Mouse (Mus musculus) T-helper 17 cell (primary cell): ENCODE measurements around the gene Myo16.

Experiments
- in situ Hi-C, 2 experiments: fragments of 300-600 bp; cut with MboI, MseI; formaldehyde crosslinking; loops; 1 replicate in 1 of 2; 2 replicates in 1 of 2; pipeline ENCODE4 v1.15.1; 2025; ENCODE audit warnings: high pct_unique_total_duplicates in 2 of 2

Gene Myo16

DNA sequence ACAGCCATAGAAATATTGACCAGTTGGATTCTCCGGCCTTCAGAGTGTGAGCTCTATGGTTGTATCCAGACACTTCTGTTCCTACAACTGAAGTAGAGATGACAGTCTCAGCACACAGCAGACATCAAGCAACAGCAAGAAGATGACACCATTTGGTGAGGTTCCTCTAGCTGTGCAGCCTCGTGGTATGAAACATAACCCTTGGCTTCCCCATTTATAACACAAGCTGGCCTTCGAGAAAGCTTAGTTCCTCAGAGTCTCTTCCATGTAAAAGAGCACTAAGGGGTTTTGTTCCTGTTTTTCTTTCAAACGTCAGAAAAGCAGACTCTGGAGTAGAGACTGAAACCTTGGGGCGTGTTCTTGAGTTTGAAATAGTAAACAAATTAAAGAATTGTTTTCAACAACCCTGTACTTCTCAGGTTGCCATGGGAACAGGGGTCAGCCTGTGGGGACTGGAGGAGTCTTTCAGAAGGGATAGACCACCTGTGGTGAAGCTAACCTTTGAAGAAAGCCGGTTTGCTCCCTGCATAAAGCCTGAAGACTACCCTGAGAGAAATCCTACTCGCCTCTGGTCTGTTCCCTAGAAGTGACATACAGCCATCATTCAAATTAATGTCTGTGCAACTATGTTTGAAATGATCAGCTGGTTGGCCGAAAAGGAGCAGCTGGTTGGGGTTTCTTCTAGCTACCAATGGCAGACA, 510.2 kb downstream of the Myo16 start:
- in situ Hi-C loops: no loop called here

DNA sequence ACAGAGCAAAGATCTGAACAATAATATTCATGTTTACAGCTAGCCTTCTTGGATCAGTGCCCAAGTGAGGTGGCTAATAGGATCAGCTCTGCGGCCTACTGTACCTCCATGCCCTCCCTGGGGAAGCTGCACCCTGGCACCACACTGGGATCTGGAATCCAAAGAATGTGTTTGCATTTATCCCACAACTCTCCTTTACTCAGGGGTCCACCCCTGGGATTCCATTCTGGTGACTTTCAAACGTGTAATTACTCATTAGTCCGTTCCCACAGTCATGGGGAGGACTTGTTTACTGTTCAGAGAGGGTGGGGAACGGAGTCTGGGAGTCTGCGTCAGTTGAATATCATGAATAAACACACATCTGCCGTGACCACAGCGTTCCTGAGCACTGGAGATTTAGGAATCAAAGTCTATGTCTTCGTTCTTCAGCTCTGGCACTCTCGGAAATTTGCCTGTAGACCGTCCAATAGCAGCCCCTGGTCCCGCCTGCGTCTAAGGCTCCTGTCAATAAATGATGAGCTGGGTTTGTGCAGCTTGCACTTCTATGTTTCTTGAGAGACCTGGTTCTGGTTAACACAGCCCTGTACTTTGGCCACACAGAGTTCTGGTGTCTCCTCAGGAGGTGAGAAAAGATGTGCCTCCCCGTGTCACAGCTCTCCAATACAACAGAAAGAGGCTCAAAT, 511.3 kb downstream of the Myo16 start:
- in situ Hi-C loops: no loop called here

- in situ Hi-C loops: no loop called here
Measured at GRCm38 (mm10) chr8:10665821-10666283, 512.1 kb downstream of the Myo16 start.

DNA sequence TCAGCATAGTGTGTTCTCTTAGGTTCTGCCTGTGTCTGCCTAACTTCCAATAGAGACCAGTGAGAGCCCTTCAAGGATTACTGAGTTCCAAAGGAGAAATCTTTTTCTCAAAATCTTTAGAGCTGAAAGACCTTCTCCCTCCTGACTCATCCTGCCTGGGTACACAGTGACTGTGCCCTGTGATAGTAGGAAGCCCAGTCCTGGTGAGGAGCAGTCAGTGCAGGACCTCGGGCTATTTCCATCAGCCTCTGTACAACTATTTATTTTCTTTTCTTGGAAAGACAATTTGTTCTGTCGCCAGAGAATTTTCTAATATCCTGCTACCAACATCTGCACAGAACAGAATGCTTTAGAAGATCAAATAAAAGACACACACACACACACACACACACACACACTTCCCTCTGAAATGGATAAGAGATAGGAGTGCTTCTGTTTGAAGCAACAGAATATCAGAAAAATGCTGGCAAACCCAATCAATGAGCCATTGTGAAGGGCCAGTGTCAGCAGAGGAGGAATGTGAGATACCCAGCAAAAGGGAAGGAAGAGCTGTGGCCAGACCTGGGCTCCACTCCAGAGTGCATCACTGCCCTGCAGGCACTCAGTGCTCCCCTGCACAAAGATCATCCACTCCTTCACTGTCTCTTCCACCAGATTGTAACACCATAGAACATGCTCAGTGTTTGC, 518.3 kb downstream of the Myo16 start:
- in situ Hi-C loops: no loop called here

DNA sequence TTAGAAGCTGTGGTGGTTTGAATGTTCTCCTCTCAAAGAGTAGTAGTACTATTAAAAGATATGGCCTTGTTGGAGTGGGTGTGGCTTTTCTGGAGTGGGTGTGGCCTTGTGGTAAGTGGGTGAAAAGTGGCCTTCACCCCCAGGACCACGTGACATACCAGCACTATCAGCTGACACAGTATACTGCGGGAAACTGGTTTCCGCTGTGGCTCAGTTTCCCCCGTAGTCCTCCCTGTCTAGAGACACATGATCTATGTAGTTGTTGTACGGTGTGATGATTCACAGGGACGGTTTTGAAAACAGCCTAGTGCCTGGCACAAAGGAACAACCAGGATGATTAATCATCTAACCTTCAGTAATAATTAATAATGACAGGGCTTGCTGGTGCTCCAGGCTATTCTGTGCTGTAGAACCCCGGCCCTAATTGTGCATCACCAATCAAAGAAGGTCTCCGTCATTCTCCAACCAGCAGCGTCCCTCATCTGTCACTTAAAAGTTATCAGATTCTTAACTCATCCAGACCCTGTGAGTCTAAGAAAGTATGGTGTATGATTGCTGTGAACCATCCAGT, 524.2 kb downstream of the Myo16 start:
- in situ Hi-C loops: no loop called here

GRCm38 (mm10) chr8:10681926-10682325, 528.2 kb downstream of the Myo16 start:
- in situ Hi-C loops: no loop called here

DNA sequence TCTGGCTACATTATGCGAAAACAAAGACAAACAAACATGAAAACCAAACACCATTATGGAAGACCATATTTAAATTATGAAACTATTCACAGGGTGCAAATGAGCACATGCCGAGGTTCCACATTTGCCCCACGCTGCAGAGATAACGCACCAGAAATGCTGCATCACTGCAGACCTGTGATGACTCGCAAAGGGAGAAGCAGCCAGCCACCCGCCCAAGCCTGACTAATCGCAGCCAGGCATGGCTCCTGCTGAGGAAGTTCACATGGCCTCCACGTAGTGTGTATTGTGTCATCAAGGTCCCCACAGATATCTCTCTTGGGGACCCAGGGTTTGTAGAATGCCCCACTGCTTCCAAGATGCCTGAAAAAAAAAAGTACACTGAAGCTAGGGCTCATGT, 529.4 kb downstream of the Myo16 start:
- in situ Hi-C loops: no loop called here
